Mouse (Mus musculus): ENCODE data around the gene Grip1. TPM values are rescaled to one million over a fixed set of nuclear protein-coding genes. Genes with fewer than 3 reads are reported as not detected.

Grip1 gene
- polyA plus RNA-seq, 1 experiment from 2014 or later = 17.8 TPM

- no peaks in the 10 kb centered on the region for H3K36me3 ChIP-seq (ENCODE audit: control insufficient read depth, insufficient read depth, low read length)
- H3K4me3 ChIP-seq (replicated peaks; ENCODE audit: low read depth, low read length) = no peak overlapping the region
- WGBS = 42% methylated on average over 7 of the region's 7 CpGs
- H3K27me3 ChIP-seq (ENCODE audit: control insufficient read depth, insufficient read depth, low read length) = no peaks in the 10 kb centered on the region
- H3K9ac ChIP-seq (replicated peaks; ENCODE audit: low read length) = no peak overlapping the region
- DNase-seq (peak; percentile 35), ATAC-seq (ENCODE audit: low FRiP score, low TSS enrichment) (no peak)
- H3K27ac ChIP-seq (replicated peaks; ENCODE audit: low read depth, low read length) = no peak overlapping the region
- H3K4me2 ChIP-seq (ENCODE audit: low read length) = no peak overlapping the region
- no peaks in the 10 kb centered on the region for H3K9me3 ChIP-seq (ENCODE audit: control insufficient read depth, low read length)
- H3K4me1 ChIP-seq (ENCODE audit: control insufficient read depth, insufficient read depth, low read length) = no peaks in the 10 kb centered on the region
These were observed 102.7 kb downstream of the Grip1 start for GRCm38 (mm10) chr10:119556346-119556745.

GRCm38 (mm10) chr10:119558432-119558831, 104.8 kb downstream of the Grip1 start:
- WGBS = 89% methylated on average over 7 of the region's 7 CpGs
- Histone ChIP-seq H3K27ac (replicated peaks; ENCODE audit: low read depth, low read length) (no peak overlapping the region), H3K9me3 (ENCODE audit: control insufficient read depth, low read length) (no peaks in the 10 kb centered on the region), H3K4me2 (ENCODE audit: low read length) (no peak overlapping the region), H3K4me3 (replicated peaks; ENCODE audit: low read depth, low read length) (no peak overlapping the region), H3K36me3 (ENCODE audit: control insufficient read depth, insufficient read depth, low read length) (no peaks in the 10 kb centered on the region), H3K4me1 (ENCODE audit: control insufficient read depth, insufficient read depth, low read length) (no peaks in the 10 kb centered on the region), H3K9ac (replicated peaks; ENCODE audit: low read length) (no peak overlapping the region), H3K27me3 (ENCODE audit: control insufficient read depth, insufficient read depth, low read length) (no peaks in the 10 kb centered on the region)
- no peak for ATAC-seq (ENCODE audit: low FRiP score, low TSS enrichment)
- DNase-seq = no peak

GRCm38 (mm10) chr10:119564862-119565261, 111.2 kb downstream of the Grip1 start:
- no peak overlapping the region for H3K4me3 ChIP-seq (replicated peaks; ENCODE audit: low read depth, low read length)
- H3K4me1 ChIP-seq (ENCODE audit: control insufficient read depth, insufficient read depth, low read length) = no peaks in the 10 kb centered on the region
- no peak overlapping the region for H3K9ac ChIP-seq (replicated peaks; ENCODE audit: low read length)
- 96% methylated on average over 7 of the region's 7 CpGs for WGBS
- H3K27me3 ChIP-seq (ENCODE audit: control insufficient read depth, insufficient read depth, low read length) = no peaks in the 10 kb centered on the region
- H3K36me3 ChIP-seq (ENCODE audit: control insufficient read depth, insufficient read depth, low read length) = no peaks in the 10 kb centered on the region
- no peak for DNase-seq
- no peak overlapping the region for H3K27ac ChIP-seq (replicated peaks; ENCODE audit: low read depth, low read length)
- ATAC-seq (ENCODE audit: low FRiP score, low TSS enrichment) = no peak
- H3K4me2 ChIP-seq (ENCODE audit: low read length) = no peak overlapping the region
- peaks cover 4% of the 10 kb centered on the region; the same call in 1 of the 2 replicates for H3K9me3 ChIP-seq (ENCODE audit: control insufficient read depth, low read length)

GRCm38 (mm10) chr10:119573134-119573533, 119.5 kb downstream of the Grip1 start:
- Histone ChIP-seq H3K9me3 (ENCODE audit: control insufficient read depth, low read length) (no peaks in the 10 kb centered on the region), H3K27ac (replicated peaks; ENCODE audit: low read depth, low read length) (no peak overlapping the region), H3K4me3 (replicated peaks; ENCODE audit: low read depth, low read length) (no peak overlapping the region), H3K36me3 (ENCODE audit: control insufficient read depth, insufficient read depth, low read length) (no peaks in the 10 kb centered on the region), H3K9ac (replicated peaks; ENCODE audit: low read length) (no peak overlapping the region), H3K4me2 (ENCODE audit: low read length) (no peak overlapping the region), H3K27me3 (ENCODE audit: control insufficient read depth, insufficient read depth, low read length) (no peaks in the 10 kb centered on the region), H3K4me1 (ENCODE audit: control insufficient read depth, insufficient read depth, low read length) (no peaks in the 10 kb centered on the region)
- 93% methylated on average over 9 of the region's 9 CpGs for WGBS
- no peak for ATAC-seq (ENCODE audit: low FRiP score, low TSS enrichment)
- DNase-seq = no peak

- Histone ChIP-seq H3K9me3 (ENCODE audit: control insufficient read depth, low read length) (no peaks in the 10 kb centered on the region), H3K27ac (replicated peaks; ENCODE audit: low read depth, low read length) (no peak overlapping the region), H3K4me1 (ENCODE audit: control insufficient read depth, insufficient read depth, low read length) (no peaks in the 10 kb centered on the region), H3K4me2 (ENCODE audit: low read length) (no peak overlapping the region), H3K36me3 (ENCODE audit: control insufficient read depth, insufficient read depth, low read length) (no peaks in the 10 kb centered on the region), H3K4me3 (replicated peaks; ENCODE audit: low read depth, low read length) (no peak overlapping the region), H3K27me3 (ENCODE audit: control insufficient read depth, insufficient read depth, low read length) (no peaks in the 10 kb centered on the region), H3K9ac (replicated peaks; ENCODE audit: low read length) (no peak overlapping the region)
- DNase-seq (no peak), ATAC-seq (ENCODE audit: low FRiP score, low TSS enrichment) (no peak)
- 87% methylated on average over 1 of the region's 1 CpGs for WGBS
These were observed 122.2 kb downstream of the Grip1 start for GRCm38 (mm10) chr10:119575780-119576179.

- Histone ChIP-seq H3K4me1 (ENCODE audit: control insufficient read depth, insufficient read depth, low read length) (no peaks in the 10 kb centered on the region), H3K27ac (replicated peaks; ENCODE audit: low read depth, low read length) (no peak overlapping the region), H3K4me2 (ENCODE audit: low read length) (no peak overlapping the region), H3K36me3 (ENCODE audit: control insufficient read depth, insufficient read depth, low read length) (no peaks in the 10 kb centered on the region), H3K9ac (replicated peaks; ENCODE audit: low read length) (no peak overlapping the region), H3K4me3 (replicated peaks; ENCODE audit: low read depth, low read length) (no peak overlapping the region), H3K27me3 (ENCODE audit: control insufficient read depth, insufficient read depth, low read length) (no peaks in the 10 kb centered on the region), H3K9me3 (ENCODE audit: control insufficient read depth, low read length) (no peaks in the 10 kb centered on the region)
- DNase-seq (no peak), ATAC-seq (ENCODE audit: low FRiP score, low TSS enrichment) (no peak)
- 78% methylated on average over 4 of the region's 4 CpGs for WGBS
These were observed 126.4 kb downstream of the Grip1 start for GRCm38 (mm10) chr10:119580024-119580423.

GRCm38 (mm10) chr10:119584666-119585065, 131.0 kb downstream of the Grip1 start:
- no peaks in the 10 kb centered on the region for H3K9me3 ChIP-seq (ENCODE audit: control insufficient read depth, low read length)
- H3K4me3 ChIP-seq (replicated peaks; ENCODE audit: low read depth, low read length) = no peak overlapping the region
- H3K4me1 ChIP-seq (ENCODE audit: control insufficient read depth, insufficient read depth, low read length) = no peaks in the 10 kb centered on the region
- no peaks in the 10 kb centered on the region for H3K27me3 ChIP-seq (ENCODE audit: control insufficient read depth, insufficient read depth, low read length)
- no peak overlapping the region for H3K27ac ChIP-seq (replicated peaks; ENCODE audit: low read depth, low read length)
- 90% methylated on average over 6 of the region's 6 CpGs for WGBS
- DNase-seq = no peak
- no peak overlapping the region for H3K9ac ChIP-seq (replicated peaks; ENCODE audit: low read length)
- ATAC-seq (ENCODE audit: low FRiP score, low TSS enrichment) = no peak
- H3K36me3 ChIP-seq (ENCODE audit: control insufficient read depth, insufficient read depth, low read length) = no peaks in the 10 kb centered on the region
- H3K4me2 ChIP-seq (ENCODE audit: low read length) = no peak overlapping the region

GRCm38 (mm10) chr10:119586976-119587375, 133.3 kb downstream of the Grip1 start:
- Histone ChIP-seq H3K4me2 (ENCODE audit: low read length) (no peak overlapping the region), H3K27me3 (ENCODE audit: control insufficient read depth, insufficient read depth, low read length) (no peaks in the 10 kb centered on the region), H3K4me3 (replicated peaks; ENCODE audit: low read depth, low read length) (no peak overlapping the region), H3K9me3 (ENCODE audit: control insufficient read depth, low read length) (0 out of 2 replicates have a peak, but pooled peaks cover 5% of the 10 kb centered on the region), H3K27ac (replicated peaks; ENCODE audit: low read depth, low read length) (no peak overlapping the region), H3K4me1 (ENCODE audit: control insufficient read depth, insufficient read depth, low read length) (no peaks in the 10 kb centered on the region), H3K9ac (replicated peaks; ENCODE audit: low read length) (no peak overlapping the region), H3K36me3 (ENCODE audit: control insufficient read depth, insufficient read depth, low read length) (no peaks in the 10 kb centered on the region)
- DNase-seq (no peak), ATAC-seq (ENCODE audit: low FRiP score, low TSS enrichment) (no peak)
- 89% methylated on average over 3 of the region's 3 CpGs for WGBS

GRCm38 (mm10) chr10:119596822-119597221, 143.2 kb downstream of the Grip1 start:
- no peak overlapping the region for H3K27ac ChIP-seq (replicated peaks; ENCODE audit: low read depth, low read length)
- 89% methylated on average over 5 of the region's 5 CpGs for WGBS

More at GRCm38 (mm10) chr10:119596822-119597221, 143.2 kb downstream of the Grip1 start:
- Histone ChIP-seq H3K9ac (replicated peaks; ENCODE audit: low read length) (no peak overlapping the region), H3K36me3 (ENCODE audit: control insufficient read depth, insufficient read depth, low read length) (no peaks in the 10 kb centered on the region), H3K4me2 (ENCODE audit: low read length) (no peak overlapping the region), H3K4me3 (replicated peaks; ENCODE audit: low read depth, low read length) (no peak overlapping the region), H3K4me1 (ENCODE audit: control insufficient read depth, insufficient read depth, low read length) (no peaks in the 10 kb centered on the region), H3K27me3 (ENCODE audit: control insufficient read depth, insufficient read depth, low read length) (no peaks in the 10 kb centered on the region), H3K9me3 (ENCODE audit: control insufficient read depth, low read length) (no peaks in the 10 kb centered on the region)
- DNase-seq = no peak
- no peak for ATAC-seq (ENCODE audit: low FRiP score, low TSS enrichment)
